Mouse (Mus musculus) brown adipose tissue, adult 24 weeks (tissue): ENCODE measurements around the gene Zfp691. TPM values are rescaled to one million over a fixed set of nuclear protein-coding genes. Genes with fewer than 3 reads are reported as not detected.

Source experiments
- H3K27ac ChIP-seq: fragments of 200-500 bp; replicated peaks from 2 replicates; pipeline ENCODE4 v1.5.1; 2012; ENCODE audit warnings: low read depth, mild to moderate bottlenecking, low read length
- H3K4me1 ChIP-seq: fragments of 200-500 bp; 2 replicates; pipeline ENCODE4 v1.6.1; 2012; ENCODE audit warnings: low read length, mixed read lengths; ENCODE audit not compliant: control insufficient read depth, insufficient read depth, insufficient read length
- H3K4me3 ChIP-seq: fragments of 200-500 bp; 2 replicates; pipeline ENCODE4 v1.5.1; 2012; ENCODE audit warnings: low read depth, mild to moderate bottlenecking, low read length, moderate library complexity; ENCODE audit not compliant: insufficient read depth
- polyA plus RNA-seq: library from polyadenylated mRNA; stranded (reverse); fragments of >200 nt; gene quantifications from 2 replicates; pipeline ENCODE4 v1.2.4, GENCODE M21; 2012; ENCODE audit not compliant: missing spikeins, insufficient read depth, insufficient read length

Zfp691 gene
- polyA plus RNA-seq, 1 experiment, result 24.1 TPM

GRCm38 (mm10) chr4:119142230-119142871, 31.6 kb downstream of the Zfp691 start:
- H3K4me3 ChIP-seq, result no peak overlapping the region
- H3K4me1 ChIP-seq, result no peaks in the 10 kb centered on the region
- no peak overlapping the region for H3K27ac ChIP-seq

DNA sequence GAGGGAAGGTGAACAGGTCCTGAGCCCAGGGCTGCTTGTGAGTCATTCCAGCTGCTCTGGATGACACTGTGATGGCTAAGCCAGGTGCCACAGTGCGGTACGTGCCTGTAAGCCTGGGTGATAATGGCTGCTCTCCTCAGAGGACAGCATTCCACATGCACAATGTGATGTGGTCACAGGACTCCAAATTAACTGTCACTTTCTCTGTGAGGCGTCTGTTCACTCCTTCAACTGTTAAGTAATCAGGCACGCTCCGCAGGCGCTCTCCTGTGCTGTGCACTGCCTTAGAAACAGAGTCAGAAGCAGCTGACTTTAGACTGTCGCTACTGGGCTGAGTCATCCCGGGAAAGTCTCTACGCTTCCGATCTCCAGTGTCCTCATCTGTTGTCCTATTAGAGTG, 32.8 kb downstream of the Zfp691 start:
- H3K4me3 ChIP-seq, result no peak overlapping the region
- H3K27ac ChIP-seq, result no peak overlapping the region
- no peaks in the 10 kb centered on the region for H3K4me1 ChIP-seq

DNA sequence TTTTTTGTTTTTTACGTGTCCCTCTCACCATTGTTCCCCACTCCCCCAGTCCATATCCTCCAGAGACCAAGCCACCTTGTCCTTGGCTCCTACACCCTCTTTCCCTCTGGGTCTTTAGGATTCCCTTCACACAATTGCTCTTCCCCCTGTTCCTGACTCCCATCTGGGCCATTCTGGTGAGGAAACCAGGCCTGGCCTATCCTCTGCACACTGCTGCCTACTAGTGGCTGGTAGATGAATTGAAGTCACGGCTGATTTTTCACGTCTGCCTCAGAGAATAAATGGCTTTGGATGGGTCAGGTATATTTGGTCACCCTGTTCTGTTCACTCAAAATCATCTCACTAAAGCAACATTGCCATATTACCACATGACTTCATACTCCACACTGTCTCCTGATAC, 33.9 kb downstream of the Zfp691 start:
- Histone ChIP-seq H3K4me3 (no peak overlapping the region), H3K4me1 (no peaks in the 10 kb centered on the region), H3K27ac (no peak overlapping the region)

- Histone ChIP-seq H3K4me1 (no peaks in the 10 kb centered on the region), H3K4me3 (no peak overlapping the region), H3K27ac (no peak overlapping the region)
Observed at GRCm38 (mm10) chr4:119138776-119139175, 35.2 kb downstream of the Zfp691 start.

- H3K4me1 ChIP-seq, result no peaks in the 10 kb centered on the region
- no peak overlapping the region for H3K27ac ChIP-seq
- no peak overlapping the region for H3K4me3 ChIP-seq
Observed at GRCm38 (mm10) chr4:119138171-119138570, 35.8 kb downstream of the Zfp691 start.

GRCm38 (mm10) chr4:119137313-119137712, 36.7 kb downstream of the Zfp691 start:
- no peak overlapping the region for H3K27ac ChIP-seq
- no peak overlapping the region for H3K4me3 ChIP-seq
- H3K4me1 ChIP-seq, result no peaks in the 10 kb centered on the region

DNA sequence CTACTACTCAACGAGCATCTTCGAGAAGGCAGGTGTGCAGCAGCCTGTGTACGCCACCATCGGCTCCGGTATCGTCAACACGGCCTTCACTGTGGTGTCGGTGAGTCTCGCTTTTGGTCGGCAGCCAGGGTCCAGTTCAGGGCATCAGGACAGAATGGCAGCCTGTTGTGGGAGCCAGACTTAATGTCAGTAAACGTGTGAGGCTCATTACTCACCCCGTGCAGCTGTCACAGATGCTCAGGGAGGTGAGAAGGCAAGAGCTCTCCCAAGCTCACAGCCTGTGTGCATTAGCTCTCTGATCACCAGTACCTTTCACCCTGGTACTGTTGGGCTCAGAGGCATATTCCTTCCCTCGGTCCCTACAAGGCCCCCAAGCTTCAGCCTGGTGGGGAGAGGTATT, 40.1 kb downstream of the Zfp691 start:
- Histone ChIP-seq H3K27ac (no peak overlapping the region), H3K4me1 (no peaks in the 10 kb centered on the region), H3K4me3 (no peak overlapping the region)

GRCm38 (mm10) chr4:119133306-119133705, 40.7 kb downstream of the Zfp691 start:
- H3K4me1 ChIP-seq, result no peaks in the 10 kb centered on the region
- H3K27ac ChIP-seq, result no peak overlapping the region
- H3K4me3 ChIP-seq, result no peak overlapping the region

GRCm38 (mm10) chr4:119131189-119131910, 42.6 kb downstream of the Zfp691 start:
- H3K4me3 ChIP-seq, result no peak overlapping the region
- 0 out of 2 replicates have a peak, but pooled peaks cover 4% of the 10 kb centered on the region for H3K4me1 ChIP-seq
- no peak overlapping the region for H3K27ac ChIP-seq

DNA sequence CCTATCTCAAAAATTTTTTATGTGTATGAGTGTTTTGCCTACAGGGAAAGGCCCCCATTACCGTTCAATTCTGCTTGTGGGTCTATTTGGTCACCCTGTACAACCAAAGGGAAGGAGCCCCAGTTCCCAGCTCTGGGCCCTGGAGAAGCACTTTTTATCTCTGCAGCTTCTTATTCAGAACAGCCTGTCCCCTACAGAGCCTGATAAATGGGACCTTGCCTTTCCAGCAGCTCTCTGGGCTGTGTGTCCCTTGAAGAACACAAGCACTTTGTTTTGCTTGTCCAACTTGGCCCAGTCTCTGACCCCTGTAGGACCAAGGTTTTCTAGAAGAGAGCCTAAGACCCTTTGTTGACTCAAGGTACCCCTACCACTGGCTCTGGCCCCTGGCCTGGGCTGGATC, 44.9 kb downstream of the Zfp691 start:
- H3K27ac ChIP-seq, result no peak overlapping the region
- 0 out of 2 replicates have a peak, but pooled peaks cover 4% of the 10 kb centered on the region for H3K4me1 ChIP-seq
- no peak overlapping the region for H3K4me3 ChIP-seq

GRCm38 (mm10) chr4:119128547-119128946, 45.4 kb downstream of the Zfp691 start:
- Histone ChIP-seq H3K4me3 (no peak overlapping the region), H3K4me1 (0 out of 2 replicates have a peak, but pooled peaks cover 4% of the 10 kb centered on the region), H3K27ac (no peak overlapping the region)

DNA sequence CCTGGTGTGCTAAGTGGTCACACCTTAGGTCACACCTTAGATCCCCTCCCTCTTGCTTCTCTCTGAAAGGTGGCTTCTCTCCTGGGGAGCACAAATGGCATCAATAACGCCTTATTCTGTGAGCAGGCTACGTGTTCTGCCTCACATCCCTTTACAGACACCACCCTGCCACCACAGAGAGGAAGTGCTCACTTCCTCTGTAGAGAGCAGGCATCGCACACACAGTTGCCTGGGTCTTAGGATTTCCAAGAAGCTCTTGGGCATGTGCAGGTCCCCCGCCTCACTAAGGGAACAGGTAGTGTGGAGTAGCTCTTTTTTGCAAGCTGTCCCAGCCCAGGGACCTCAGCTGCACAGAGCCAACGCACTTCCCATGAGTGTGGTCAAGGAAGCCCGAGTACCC, 46.8 kb downstream of the Zfp691 start:
- Histone ChIP-seq H3K4me1 (0 out of 2 replicates have a peak, but pooled peaks cover 4% of the 10 kb centered on the region), H3K27ac (no peak overlapping the region), H3K4me3 (no peak overlapping the region)

- Histone ChIP-seq H3K4me3 (no peak overlapping the region), H3K4me1 (0 out of 2 replicates have a peak, but pooled peaks cover 4% of the 10 kb centered on the region), H3K27ac (no peak overlapping the region)
Observed at GRCm38 (mm10) chr4:119125577-119126270, 48.3 kb downstream of the Zfp691 start.

GRCm38 (mm10) chr4:119124771-119125273, 49.2 kb downstream of the Zfp691 start:
- Histone ChIP-seq H3K4me1 (0 out of 2 replicates have a peak, but pooled peaks cover 4% of the 10 kb centered on the region), H3K27ac (no peak overlapping the region), H3K4me3 (no peak overlapping the region)

GRCm38 (mm10) chr4:119121249-119121648, 52.7 kb downstream of the Zfp691 start:
- Histone ChIP-seq H3K4me3 (no peak overlapping the region), H3K4me1 (peaks cover 2% of the 10 kb centered on the region), H3K27ac (no peak overlapping the region)
